Mouse (Mus musculus) left cerebral cortex, adult 9 months (tissue): Measurements from ENCODE around the gene Ppp4r1.

Source experiments
- DNase-seq, 2 experiments: peaks; one replicate each; pipeline ENCODE4 v3.0.0; 2022; ENCODE audit warnings: low spot score in 2 of 2

The Ppp4r1 gene

DNA sequence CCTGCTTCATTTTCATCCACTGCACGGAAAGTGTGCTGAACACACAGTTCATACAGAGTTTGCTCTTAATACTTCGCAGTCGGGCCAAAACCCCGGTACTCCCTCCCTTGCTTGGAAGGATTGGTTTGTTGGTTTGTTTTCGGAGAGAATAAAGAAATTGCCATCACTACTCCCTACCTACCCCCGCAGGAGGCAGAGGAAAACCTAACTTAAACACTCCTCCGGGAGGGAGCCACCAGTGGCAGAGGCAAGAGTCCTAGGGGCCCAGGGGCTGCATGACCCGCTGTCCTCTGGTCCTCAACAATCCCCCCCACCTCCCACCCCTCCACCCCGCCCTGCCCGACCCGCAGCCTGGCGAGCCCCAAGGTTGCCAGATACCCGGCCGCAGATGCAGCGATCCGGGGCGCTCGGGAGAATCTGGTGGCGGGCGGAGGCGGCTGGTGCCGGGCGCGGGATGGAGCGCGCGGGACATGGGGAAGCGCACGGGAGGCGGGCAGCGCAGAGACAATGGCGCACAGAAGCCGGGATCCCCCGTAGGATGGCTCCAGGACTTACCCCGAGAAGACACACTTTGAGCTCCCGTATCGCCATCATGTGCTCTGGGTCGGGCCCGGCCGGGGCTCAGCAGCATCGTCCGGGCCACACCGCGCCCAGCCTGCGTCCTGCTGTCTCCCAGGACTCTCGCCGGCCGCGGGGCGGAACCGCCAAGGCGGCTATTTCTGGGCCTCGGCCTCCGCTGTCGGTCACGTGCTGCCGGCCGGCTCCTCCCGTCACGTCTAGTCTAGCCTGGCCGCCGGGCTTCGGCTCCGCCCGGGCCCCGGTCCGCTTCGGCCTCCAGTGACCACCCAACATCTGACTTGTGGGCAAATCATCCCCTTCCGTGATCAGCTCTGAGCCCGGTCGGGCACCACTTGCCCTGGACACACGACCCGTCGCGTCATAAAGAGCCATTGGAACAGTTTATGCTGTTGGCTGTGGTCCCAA lies 10.1 kb upstream of the Ppp4r1 start, which contains the start of gene Rab31:
TSS of gene Rab31 (minus strand) at position 802 of the 984 bp plus-strand sequence.
- DNase-seq = peak in 1 of 2 experiments; percentile 77

DNA sequence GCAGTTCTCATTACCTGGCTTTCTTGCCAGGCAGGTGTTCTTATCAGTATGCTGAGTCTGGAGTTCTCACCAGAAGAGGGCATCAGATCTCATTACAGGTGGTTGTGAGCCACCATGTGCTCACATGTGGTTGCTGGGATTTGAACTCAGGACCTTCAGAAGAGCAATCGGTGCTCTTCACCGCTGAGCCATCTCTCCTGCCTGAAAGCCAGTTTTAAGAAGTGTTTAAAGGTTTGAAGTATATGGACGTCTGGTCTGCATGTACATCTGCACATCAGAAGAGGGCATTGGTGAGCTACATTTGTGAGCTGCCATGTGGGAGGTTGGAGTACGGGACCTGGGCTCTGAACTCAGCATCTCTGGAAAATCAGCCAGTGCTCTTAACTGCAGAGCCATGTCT lies 8.8 kb upstream of the Ppp4r1 start:
- DNase-seq = no peak

DNA sequence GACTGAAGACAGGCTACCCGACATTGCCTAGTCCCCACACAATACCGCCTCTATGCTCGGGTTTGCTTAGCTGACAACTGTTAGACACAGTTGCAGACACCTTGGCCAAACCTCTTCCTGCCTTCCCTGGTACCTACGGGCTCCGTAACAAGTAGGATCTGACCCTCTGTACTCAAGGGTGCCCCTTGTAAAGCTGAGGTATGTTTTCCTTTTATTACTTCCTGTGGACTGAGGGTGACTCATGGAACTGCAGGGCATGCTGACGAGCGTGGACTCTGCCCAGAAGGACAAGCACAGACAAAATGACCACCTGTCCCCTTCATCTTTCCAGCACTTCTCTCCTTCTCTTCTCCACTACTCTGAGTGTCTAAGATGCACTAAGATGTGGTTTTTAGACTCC lies 7.9 kb upstream of the Ppp4r1 start:
- DNase-seq = no peak

DNA sequence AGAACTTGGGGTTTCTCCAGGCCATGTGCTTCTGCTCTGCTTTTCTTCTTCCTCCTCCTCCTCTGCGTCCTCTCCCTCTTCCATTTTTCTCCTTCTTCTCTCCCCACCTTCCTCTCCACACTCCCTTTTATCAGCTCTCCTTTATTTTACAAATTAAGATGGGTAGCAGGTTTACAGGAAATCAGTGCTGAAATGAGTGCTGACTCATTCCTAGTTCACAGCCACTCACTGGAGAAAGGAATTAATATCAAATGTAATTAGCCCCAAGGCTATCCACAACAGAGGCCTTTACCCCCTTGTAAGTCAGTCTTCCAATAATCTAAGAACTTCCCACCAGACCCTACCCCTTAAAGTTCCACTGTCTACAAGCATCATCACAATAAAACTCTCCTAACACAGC lies 6.1 kb upstream of the Ppp4r1 start:
- no peak for DNase-seq

DNA sequence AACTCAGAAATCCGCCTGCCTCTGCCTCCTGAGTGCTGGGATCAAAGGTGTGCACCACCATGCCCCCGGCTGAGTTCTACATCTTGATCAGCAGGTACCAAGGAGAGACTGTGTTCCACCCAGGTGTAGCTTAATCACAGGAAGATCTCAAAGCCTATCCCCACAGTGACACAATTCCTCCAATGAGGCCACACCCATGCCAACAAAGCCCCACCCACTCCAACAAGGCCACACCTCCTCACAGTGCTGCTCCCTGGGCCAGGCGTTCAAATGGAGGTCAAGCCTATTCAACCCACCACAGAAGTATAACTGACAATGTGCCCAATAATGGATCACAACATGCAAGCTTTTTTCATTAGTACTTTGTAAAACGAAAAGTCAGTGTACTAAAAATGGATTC lies 4.9 kb upstream of the Ppp4r1 start:
- DNase-seq = no peak

DNA sequence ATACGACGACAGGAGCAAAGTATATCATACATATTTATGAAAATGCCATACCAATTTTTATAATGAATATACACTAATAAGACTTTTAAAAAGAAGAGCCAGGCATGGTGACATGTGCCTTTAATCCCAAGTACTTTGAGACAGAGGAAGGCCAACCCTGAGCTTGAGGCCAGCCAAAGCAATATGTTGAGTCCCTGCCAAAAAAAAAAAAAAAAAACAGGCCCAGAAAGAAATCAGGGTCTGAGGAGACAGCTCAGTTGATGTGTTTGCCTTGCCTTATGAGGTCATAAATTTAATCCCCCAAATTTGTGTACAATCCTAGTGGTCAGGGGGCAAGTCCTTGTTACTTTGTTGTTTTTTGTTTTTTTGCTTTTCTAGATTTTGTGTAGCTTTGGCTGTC lies 1.4 kb upstream of the Ppp4r1 start:
- DNase-seq = no peak

DNA sequence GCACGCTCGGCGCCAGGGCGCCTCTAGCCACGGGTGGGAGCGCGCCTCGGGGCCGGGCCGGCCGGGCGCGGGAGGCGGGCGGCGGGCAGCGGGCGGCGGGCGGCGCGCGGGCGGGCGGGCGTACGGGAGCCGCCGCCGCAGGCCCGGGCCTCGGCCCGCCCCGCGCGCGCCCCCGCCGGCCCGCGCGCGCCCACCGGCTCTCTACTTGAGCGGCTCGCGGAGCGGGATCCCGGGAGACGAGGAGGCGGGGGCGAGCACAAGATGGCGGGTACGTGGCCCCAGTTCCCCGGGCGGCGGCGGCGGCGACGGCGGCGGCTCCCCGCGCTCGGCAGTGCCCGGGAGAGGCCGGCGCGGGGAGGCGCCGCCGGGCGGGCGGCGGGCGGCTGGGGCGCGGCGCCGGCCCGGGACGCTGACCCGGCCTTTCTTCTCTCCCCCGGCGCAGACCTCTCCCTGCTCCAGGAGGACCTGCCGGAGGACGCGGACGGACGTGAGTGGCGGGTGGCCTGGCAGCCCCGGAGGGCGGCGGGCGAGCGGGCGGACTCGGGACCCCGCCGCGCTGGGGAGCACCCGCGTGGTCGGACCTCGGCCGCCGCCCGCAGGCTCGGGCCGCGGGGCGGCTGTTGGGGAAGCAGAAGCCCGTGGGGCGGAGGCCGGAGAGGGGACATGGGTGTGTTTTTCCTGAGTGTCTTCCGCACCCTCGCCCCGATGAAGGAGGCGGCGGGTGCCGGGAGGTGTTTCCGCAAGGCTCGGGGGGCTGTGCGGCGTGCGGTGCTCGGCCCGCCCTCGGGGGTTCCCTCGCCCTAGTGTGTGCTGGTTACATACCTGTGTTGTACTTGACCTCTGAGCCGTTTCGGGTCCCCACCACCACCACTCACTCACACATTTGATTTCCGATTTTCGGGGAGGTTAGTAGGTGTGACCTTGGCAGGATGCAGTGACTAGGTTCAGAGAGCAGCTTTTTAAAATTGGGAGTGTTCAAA lies 1.1 kb downstream of the Ppp4r1 start:
- peak in 1 of 2 experiments; percentile 66 for DNase-seq

DNA sequence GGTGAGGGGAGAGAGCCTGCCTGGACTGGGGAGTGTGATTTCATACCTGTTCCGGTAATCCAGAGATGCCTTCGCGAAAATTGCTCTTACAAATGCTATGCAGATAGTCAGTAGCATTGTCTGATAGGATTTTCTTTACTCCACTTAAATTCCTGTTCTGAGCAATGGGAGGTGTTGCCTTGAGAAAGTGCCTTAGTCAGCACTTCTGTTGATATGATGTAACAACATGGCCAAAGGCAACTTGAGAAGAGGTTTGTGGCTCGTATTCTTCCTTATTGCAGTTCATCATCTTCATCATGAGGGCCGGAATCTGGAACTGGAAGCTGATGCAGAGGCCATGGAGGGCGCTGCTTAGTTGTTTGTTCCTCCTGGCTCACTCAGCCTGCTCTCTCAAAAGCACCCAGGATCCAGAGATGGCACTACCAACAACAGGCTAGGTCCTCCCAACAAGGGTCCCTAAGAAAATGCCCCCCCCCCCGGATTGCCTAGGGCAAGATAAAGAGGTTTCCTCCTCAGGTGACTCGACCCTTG lies 2.3 kb downstream of the Ppp4r1 start:
- no peak for DNase-seq

DNA sequence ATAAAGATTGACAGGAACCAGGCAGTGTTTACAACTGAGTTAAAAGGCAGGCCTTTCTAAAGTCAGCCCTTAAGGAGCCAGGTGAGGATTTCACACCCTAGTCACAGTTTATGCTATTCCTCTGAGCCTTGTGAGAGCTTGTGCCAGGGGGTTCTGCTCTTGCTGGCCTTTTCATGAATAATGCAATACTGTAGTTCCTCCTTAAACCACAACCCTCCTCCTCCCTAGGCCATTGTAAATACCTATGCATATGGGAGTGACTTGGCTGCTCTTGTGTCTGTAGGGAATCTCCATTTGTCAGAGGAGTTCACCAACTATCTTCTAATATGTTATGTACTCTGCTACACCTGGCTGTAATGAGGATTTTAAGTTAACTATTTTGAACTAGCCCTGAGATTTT lies 3.3 kb downstream of the Ppp4r1 start:
- no peak for DNase-seq

DNA sequence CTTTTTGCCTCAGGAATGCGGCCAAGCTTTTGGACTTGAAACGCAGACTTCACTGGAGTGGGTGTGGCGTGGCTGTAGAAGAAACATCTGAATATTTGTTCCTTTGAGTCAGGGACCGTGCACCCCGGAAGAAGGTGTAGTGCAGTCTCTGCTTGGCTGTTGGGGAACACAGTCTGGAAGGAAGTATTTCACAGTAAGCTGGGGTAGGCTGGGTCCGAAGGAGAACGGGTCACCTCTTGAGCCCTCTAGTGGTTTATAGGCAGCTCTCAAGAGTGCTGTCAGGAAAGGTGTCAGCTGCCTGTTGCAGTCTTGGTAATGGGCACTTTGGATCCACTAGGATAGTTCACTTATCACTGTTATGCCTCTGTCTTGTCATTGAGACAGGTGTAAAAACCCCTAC lies 3.9 kb downstream of the Ppp4r1 start:
- DNase-seq = no peak

DNA sequence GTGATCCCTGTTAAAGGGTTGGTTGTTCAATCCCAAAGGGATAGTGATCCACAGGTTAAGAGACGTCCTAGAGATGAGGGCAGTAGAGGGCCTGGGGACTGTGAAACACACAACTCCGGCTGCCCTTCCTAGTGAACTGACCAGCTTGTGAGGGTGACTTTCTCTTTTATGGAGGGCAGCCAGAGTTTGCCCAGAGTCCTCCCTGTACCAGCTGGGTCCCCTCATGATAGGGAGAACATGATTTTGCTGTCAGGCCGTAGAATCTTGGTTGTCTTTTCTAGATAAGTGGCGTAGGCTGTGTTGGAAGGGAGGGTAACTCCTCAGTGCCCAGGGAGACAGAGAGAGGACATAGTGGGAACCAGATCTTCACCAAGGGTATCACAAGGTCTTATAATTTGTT lies 4.9 kb downstream of the Ppp4r1 start:
- DNase-seq = no peak

DNA sequence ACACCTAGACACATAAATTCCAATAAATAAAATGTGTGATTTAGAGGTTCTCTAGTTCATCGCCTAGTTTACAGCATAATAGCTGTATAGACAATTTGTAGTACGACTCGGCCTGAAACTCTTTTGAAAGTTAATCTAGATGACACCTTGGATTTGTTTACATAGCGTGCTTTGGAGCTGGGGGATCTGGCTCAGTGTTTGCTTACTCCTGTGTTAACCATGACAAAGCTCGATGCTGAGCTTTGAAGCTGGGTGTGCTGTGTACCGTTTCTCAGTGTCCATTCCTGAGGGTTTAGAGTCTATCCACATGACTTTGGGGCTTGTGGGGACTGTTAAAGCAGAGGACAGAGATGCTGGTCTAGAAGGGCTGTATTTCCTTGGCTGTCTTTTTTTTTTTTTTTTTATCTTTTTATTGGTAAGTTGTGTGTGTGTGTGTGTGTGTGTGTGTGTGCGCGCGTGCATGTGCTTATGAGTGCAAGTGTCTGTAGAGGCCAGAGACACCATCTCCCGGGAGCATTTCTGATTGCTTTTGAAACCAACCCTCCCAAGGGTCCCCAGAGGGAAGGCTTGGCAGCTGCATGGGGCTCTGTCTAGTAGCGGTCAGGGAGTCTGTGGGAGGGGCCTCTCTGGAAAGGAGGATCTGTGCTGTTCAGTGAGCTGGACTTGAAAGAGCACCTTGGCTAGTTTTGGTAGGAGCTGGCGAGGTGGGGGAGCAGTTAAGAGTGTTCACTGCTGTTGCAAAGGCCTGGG lies 6.3 kb downstream of the Ppp4r1 start:
- no peak for DNase-seq

DNA sequence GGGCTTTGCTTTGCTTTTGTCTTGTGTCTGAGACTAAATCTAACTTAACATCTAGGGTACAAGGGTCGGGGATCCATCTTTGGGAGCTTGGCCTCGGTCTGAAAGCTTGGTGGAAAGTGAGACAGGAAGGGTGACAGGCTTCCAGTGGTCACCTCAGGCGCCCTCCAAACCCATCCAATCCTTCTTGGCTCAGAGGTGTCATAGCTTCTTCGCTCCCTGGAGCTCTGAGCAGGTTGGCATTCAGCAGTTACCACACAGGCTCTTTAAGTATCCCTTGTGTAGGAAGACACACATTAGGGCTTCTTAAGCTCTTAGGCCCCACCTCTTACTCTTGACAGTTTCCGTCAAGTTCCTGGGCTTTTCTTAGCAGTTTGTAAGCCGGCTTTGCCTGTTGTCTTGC lies 7.2 kb downstream of the Ppp4r1 start:
- no peak for DNase-seq

DNA sequence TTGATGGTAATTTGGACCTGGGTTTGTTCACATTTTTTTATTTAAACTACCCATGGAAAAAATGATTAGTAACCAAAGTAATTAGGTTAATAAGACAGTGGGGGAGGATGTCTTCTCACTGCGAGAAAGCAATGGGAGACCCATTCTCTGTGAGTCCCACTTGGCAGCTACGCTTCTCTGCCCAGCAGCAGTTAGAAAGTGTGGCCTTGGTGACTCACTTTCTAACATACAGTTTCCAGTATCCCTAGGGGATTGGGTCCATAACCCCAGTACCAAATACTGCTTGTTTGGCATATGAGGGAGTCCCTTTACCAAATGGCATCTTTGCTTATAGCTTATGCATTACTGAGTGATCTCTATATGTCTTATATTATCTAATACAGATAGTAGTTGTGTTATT lies 8.8 kb downstream of the Ppp4r1 start:
- no peak for DNase-seq

DNA sequence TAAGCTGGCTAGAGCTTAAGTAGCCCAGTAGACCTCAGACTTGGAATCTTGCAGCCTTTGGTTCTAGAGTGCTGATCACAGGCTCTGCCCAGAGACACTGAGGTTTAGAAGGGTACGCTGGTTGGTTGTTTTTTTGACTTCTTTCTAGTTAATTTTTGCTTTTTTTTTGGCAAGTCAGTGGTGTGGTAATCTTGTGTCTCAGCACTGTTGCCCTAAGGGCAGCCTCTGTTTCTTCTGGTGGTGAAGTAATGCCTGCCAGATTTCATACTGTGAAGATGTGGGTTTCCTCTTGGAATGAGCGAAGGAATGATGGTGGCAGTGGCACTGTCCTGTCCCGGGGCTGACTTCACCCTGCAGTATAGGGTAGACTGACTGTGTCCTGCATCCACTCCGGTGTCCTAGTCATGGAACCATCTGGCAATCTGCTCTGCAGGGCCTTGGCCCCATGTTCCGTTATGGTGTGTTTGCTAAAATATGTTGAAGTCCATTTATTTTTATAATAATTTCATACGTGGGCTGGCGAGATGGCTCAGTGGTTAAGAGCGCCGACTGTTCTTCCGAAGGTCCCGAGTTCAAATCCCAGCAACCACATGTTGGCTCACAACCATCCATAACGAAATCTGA lies 11.0 kb downstream of the Ppp4r1 start:
- DNase-seq = no peak

DNA sequence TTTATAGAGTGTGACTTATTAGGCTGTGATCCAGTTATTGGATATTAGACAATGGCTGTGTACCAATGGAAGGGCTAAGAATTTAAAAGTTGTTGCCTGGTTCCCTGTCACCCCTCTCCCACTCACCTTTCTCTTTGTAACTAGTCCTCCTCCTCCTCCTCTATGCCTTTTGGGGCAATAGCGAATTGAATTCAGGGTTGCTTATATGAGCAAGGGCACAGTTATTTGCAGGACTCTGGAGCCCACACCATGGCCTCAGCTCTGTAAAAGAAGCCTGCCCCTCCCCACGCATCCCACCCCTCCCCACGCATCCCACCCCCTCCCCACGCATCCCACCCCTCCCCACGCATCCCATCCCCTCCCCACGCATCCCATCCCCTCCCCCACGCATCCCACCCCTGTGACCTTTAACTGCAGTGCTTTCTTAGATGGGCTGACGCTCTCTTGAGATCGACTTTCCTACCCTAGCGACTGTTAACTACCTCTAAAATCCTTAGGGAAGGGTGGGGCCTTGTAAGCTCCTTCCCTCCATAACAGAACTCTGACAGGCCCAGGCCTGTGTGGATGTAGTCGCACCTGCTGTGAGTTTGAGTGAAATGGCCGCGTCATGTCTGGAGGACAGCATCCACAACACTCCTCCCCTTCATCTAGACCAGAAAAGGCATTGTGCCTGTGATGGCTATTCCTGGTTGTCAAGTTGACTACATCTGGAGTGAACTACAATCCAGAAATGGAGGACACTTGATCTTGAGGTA lies 11.9 kb downstream of the Ppp4r1 start:
- DNase-seq = no peak

DNA sequence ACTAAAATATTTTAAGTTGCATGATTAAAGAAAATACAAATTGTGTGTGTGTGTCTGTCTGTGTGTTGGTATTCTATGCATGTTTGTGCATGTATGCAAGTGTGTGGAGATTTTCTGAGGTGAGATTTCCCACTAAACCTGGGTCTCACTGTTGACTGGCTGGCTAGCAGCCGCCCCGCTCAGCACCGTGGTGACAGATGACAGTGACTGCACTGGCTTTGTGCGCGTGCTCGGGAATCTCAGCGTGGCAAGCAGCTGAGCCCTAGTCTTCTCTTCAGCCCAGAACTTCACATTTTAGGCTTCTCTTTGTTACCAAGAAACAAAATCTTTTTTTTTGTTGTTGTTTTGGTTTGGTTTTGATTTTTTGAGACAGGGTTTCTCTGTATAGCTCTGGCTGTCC lies 13.7 kb downstream of the Ppp4r1 start:
- no peak for DNase-seq

DNA sequence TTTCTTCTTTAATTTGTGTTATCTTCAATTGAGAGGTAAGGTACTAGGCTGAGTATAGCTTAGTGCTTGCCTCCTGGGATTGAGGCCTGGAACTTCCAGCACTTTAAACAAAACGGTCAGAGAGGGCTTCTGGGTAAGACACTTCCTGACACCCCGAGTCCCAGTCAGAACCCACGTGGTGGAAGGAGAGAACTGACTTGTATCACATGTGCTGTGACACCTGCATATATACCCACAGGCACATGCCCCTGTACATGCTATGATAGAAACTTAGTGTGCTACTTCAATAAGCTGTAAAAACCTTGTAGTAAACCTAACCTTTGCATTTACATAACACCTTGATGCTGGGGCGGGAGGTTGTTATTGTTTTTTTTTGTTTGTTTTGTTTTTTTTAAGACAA lies 16.1 kb downstream of the Ppp4r1 start:
- no peak for DNase-seq

DNA sequence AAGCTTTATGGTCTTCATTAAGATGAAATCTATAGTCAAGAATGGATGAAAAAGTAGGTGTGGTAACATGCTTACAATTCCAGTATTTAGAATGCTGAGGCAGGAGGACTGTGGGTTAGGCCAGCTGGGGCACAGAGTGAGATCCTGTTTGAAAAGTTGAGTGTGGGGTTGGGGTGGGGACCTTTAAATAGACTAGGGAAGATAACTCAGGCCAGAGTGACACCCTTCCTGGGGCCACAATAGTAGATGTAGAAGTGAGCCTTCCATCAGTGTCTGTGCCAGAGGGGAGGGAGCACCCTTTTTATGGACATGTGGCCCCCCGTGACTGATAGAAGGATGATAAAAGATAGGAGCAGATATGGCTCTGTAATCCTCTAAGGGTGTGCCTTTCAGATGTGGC lies 17.0 kb downstream of the Ppp4r1 start:
- DNase-seq = no peak

DNA sequence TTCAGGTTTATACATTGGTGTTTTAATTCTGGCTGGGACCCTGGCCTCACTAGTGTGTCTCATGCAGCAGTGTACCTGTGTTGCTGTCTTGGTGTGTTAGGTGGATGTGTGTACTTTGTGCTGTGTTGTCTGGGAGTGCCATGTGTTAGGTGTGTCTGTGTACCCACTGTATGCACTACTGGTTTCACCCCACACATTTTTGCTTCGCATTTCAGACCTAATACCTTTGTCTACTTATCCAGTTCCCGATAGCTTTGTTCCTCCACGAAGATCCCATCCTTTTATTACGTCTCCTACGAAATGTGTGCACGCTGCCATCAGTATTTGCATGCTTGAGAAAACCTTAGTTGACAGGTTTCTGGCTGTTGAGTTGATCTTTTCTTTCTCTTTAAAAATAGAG lies 18.1 kb downstream of the Ppp4r1 start:
- DNase-seq = no peak
